Mouse (Mus musculus) hindbrain, embryonic 12.5 days (tissue): ENCODE measurements at regions not wholly inside any gene's neighbourhood (a gene's known extent, or its start where the extent isn't known, plus 50 kb on each side); places are given as distances from the start of the nearest gene placed in this dataset.

Experiments used
- ATAC-seq: fragments of 200-750 bp; cut with Nextera tagmentation; 2 replicates; pipeline ENCODE4 v1.8.0; 2017; ENCODE audit warnings: moderate TSS enrichment; ENCODE audit not compliant: low FRiP score
- H3K27ac ChIP-seq: fragments of 300-500 bp; sonication (generic); 2 replicates; pipeline ENCODE4 v1.5.1; 2016; ENCODE audit warnings: mild to moderate bottlenecking
- H3K27me3 ChIP-seq: fragments of 300-500 bp; sonication (generic); 2 replicates; pipeline ENCODE4 v1.6.1; 2016; ENCODE audit warnings: mild to moderate bottlenecking
- H3K36me3 ChIP-seq: fragments of 300-500 bp; sonication (generic); 2 replicates; pipeline ENCODE4 v1.6.1; 2016; ENCODE audit warnings: mild to moderate bottlenecking
- H3K4me1 ChIP-seq: fragments of 300-500 bp; sonication (generic); 2 replicates; pipeline ENCODE4 v1.6.1; 2016
- H3K4me2 ChIP-seq: fragments of 300-500 bp; sonication (generic); replicated peaks from 2 replicates; pipeline ENCODE4 v1.6.1; 2016; ENCODE audit warnings: mild to moderate bottlenecking
- H3K4me3 ChIP-seq: fragments of 300-500 bp; sonication (generic); 2 replicates; pipeline ENCODE4 v1.5.1; 2016; ENCODE audit warnings: mild to moderate bottlenecking
- H3K9ac ChIP-seq: fragments of 300-500 bp; sonication (generic); 2 replicates; pipeline ENCODE4 v1.6.1; 2016; ENCODE audit warnings: mild to moderate bottlenecking, moderate library complexity
- H3K9me3 ChIP-seq: fragments of 300-500 bp; sonication (generic); replicated peaks from 2 replicates; pipeline ENCODE4 v1.6.1; 2016; ENCODE audit warnings: mild to moderate bottlenecking
- WGBS: fragments of 180-500 bp; shearing (Covaris S2); methylation state at CpG from one replicate; pipeline ENCODE4 v1.1.7; 2016; 5-methylcytosine and 5-hydroxymethylcytosine counted together

GRCm38 (mm10) chr3:148339258-148339657, 651.1 kb downstream of the Adgrl2 start:
- Histone ChIP-seq H3K27ac (no peak overlapping the region), H3K4me2 (no peak overlapping the region), H3K36me3 (no peaks in the 10 kb centered on the region), H3K9me3 (no peaks in the 10 kb centered on the region), H3K27me3 (no peaks in the 10 kb centered on the region), H3K9ac (no peak overlapping the region), H3K4me3 (no peak overlapping the region), H3K4me1 (peaks cover 10% of the 10 kb centered on the region)
- ATAC-seq = no peak
- WGBS = 82% methylated on average over 2 of the region's 2 CpGs

- Histone ChIP-seq H3K4me3 (no peak overlapping the region), H3K9me3 (no peaks in the 10 kb centered on the region), H3K27me3 (no peaks in the 10 kb centered on the region), H3K36me3 (no peaks in the 10 kb centered on the region), H3K4me1 (no peaks in the 10 kb centered on the region), H3K4me2 (no peak overlapping the region), H3K9ac (no peak overlapping the region), H3K27ac (no peak overlapping the region)
- 58% methylated on average over 6 of the region's 6 CpGs for WGBS
- no peak for ATAC-seq
Observed at GRCm38 (mm10) chr3:148336640-148337039, 653.7 kb downstream of the Adgrl2 start.

GRCm38 (mm10) chr3:148336091-148336511, 654.3 kb downstream of the Adgrl2 start:
- H3K36me3 ChIP-seq = no peaks in the 10 kb centered on the region
- H3K9ac ChIP-seq = no peak overlapping the region
- H3K9me3 ChIP-seq = no peaks in the 10 kb centered on the region
- no peak for ATAC-seq
- no peaks in the 10 kb centered on the region for H3K4me1 ChIP-seq
- H3K4me2 ChIP-seq = no peak overlapping the region
- no peaks in the 10 kb centered on the region for H3K27me3 ChIP-seq
- 63% methylated on average over 15 of the region's 15 CpGs for WGBS
- no peak overlapping the region for H3K27ac ChIP-seq
- H3K4me3 ChIP-seq = no peak overlapping the region

GRCm38 (mm10) chr3:148335654-148336053, 654.7 kb downstream of the Adgrl2 start:
- Histone ChIP-seq H3K4me1 (no peaks in the 10 kb centered on the region), H3K36me3 (no peaks in the 10 kb centered on the region), H3K9ac (no peak overlapping the region), H3K27ac (no peak overlapping the region), H3K4me2 (no peak overlapping the region), H3K4me3 (no peak overlapping the region), H3K27me3 (no peaks in the 10 kb centered on the region), H3K9me3 (no peaks in the 10 kb centered on the region)
- WGBS = 70% methylated on average over 7 of the region's 7 CpGs
- ATAC-seq = no peak

GRCm38 (mm10) chr3:148324911-148325621, 665.3 kb downstream of the Adgrl2 start:
- H3K4me3 ChIP-seq = no peak overlapping the region
- ATAC-seq = no peak
- 93% methylated on average over 2 of the region's 2 CpGs for WGBS

GRCm38 (mm10) chr3:148321894-148322293, 668.5 kb downstream of the Adgrl2 start:
- no peaks in the 10 kb centered on the region for H3K4me1 ChIP-seq
- no peak overlapping the region for H3K9ac ChIP-seq
- H3K4me2 ChIP-seq = no peak overlapping the region
- no peaks in the 10 kb centered on the region for H3K9me3 ChIP-seq
- H3K36me3 ChIP-seq = no peaks in the 10 kb centered on the region
- WGBS = 90% methylated on average over 3 of the region's 3 CpGs
- no peaks in the 10 kb centered on the region for H3K27me3 ChIP-seq
- no peak overlapping the region for H3K4me3 ChIP-seq
- no peak for ATAC-seq
- no peak overlapping the region for H3K27ac ChIP-seq

More at GRCm38 (mm10) chr3:148324911-148325621, 665.3 kb downstream of the Adgrl2 start:
- H3K27ac ChIP-seq = no peak overlapping the region
- H3K4me2 ChIP-seq = no peak overlapping the region
- no peaks in the 10 kb centered on the region for H3K36me3 ChIP-seq
- no peaks in the 10 kb centered on the region for H3K4me1 ChIP-seq
- no peak overlapping the region for H3K9ac ChIP-seq
- H3K9me3 ChIP-seq = no peaks in the 10 kb centered on the region
- no peaks in the 10 kb centered on the region for H3K27me3 ChIP-seq

- ATAC-seq = no peak
- WGBS = 95% methylated on average over 3 of the region's 3 CpGs
- H3K27me3 ChIP-seq = no peaks in the 10 kb centered on the region
Observed at GRCm38 (mm10) chr3:148316198-148316597, 674.2 kb downstream of the Adgrl2 start.

GRCm38 (mm10) chr3:148315286-148315685, 675.1 kb downstream of the Adgrl2 start:
- no peak overlapping the region for H3K4me3 ChIP-seq
- H3K9ac ChIP-seq = no peak overlapping the region
- no peaks in the 10 kb centered on the region for H3K27me3 ChIP-seq
- no peaks in the 10 kb centered on the region for H3K4me1 ChIP-seq
- no peaks in the 10 kb centered on the region for H3K9me3 ChIP-seq
- H3K36me3 ChIP-seq = no peaks in the 10 kb centered on the region
- 92% methylated on average over 1 of the region's 1 CpGs for WGBS
- no peak overlapping the region for H3K27ac ChIP-seq
- no peak overlapping the region for H3K4me2 ChIP-seq
- no peak for ATAC-seq

More at GRCm38 (mm10) chr3:148316198-148316597, 674.2 kb downstream of the Adgrl2 start:
- H3K9ac ChIP-seq = no peak overlapping the region
- H3K4me3 ChIP-seq = no peak overlapping the region
- H3K4me2 ChIP-seq = no peak overlapping the region
- H3K4me1 ChIP-seq = no peaks in the 10 kb centered on the region
- no peaks in the 10 kb centered on the region for H3K36me3 ChIP-seq
- H3K9me3 ChIP-seq = no peaks in the 10 kb centered on the region
- H3K27ac ChIP-seq = no peak overlapping the region

- Histone ChIP-seq H3K9ac (no peak overlapping the region), H3K4me2 (no peak overlapping the region), H3K36me3 (no peaks in the 10 kb centered on the region), H3K4me1 (no peaks in the 10 kb centered on the region), H3K27me3 (no peaks in the 10 kb centered on the region), H3K4me3 (no peak overlapping the region), H3K27ac (no peak overlapping the region), H3K9me3 (no peaks in the 10 kb centered on the region)
- no peak for ATAC-seq
- WGBS = 92% methylated on average over 5 of the region's 5 CpGs
Observed at GRCm38 (mm10) chr3:148295515-148295914, 694.8 kb downstream of the Adgrl2 start.

- WGBS = 26% methylated on average over 3 of the region's 3 CpGs
- no peaks in the 10 kb centered on the region for H3K9me3 ChIP-seq
- no peak for ATAC-seq
- no peaks in the 10 kb centered on the region for H3K36me3 ChIP-seq
- H3K4me2 ChIP-seq = no peak overlapping the region
- no peaks in the 10 kb centered on the region for H3K4me1 ChIP-seq
- no peak overlapping the region for H3K4me3 ChIP-seq
- no peak overlapping the region for H3K9ac ChIP-seq
- H3K27ac ChIP-seq = no peak overlapping the region
- H3K27me3 ChIP-seq = no peaks in the 10 kb centered on the region
Observed at GRCm38 (mm10) chr3:148278978-148279377, 711.4 kb downstream of the Adgrl2 start.

- Histone ChIP-seq H3K4me2 (no peak overlapping the region), H3K27me3 (no peaks in the 10 kb centered on the region), H3K36me3 (no peaks in the 10 kb centered on the region), H3K9ac (no peak overlapping the region), H3K4me3 (no peak overlapping the region), H3K27ac (no peak overlapping the region), H3K9me3 (no peaks in the 10 kb centered on the region), H3K4me1 (no peaks in the 10 kb centered on the region)
- WGBS = 93% methylated on average over 4 of the region's 4 CpGs
- no peak for ATAC-seq
Observed at GRCm38 (mm10) chr3:148272159-148272848, 718.1 kb downstream of the Adgrl2 start.

- Histone ChIP-seq H3K9me3 (no peaks in the 10 kb centered on the region), H3K4me3 (no peak overlapping the region), H3K4me2 (no peak overlapping the region), H3K4me1 (no peaks in the 10 kb centered on the region), H3K27ac (no peak overlapping the region), H3K36me3 (no peaks in the 10 kb centered on the region), H3K27me3 (no peaks in the 10 kb centered on the region), H3K9ac (no peak overlapping the region)
- no peak for ATAC-seq
- 94% methylated on average over 4 of the region's 4 CpGs for WGBS
Observed at GRCm38 (mm10) chr3:148268812-148269211, 721.5 kb downstream of the Adgrl2 start.

- Histone ChIP-seq H3K4me3 (no peak overlapping the region), H3K27me3 (no peaks in the 10 kb centered on the region), H3K4me1 (no peaks in the 10 kb centered on the region), H3K9me3 (no peaks in the 10 kb centered on the region), H3K36me3 (no peaks in the 10 kb centered on the region), H3K27ac (no peak overlapping the region), H3K9ac (no peak overlapping the region), H3K4me2 (no peak overlapping the region)
- ATAC-seq = no peak
- 92% methylated on average over 1 of the region's 1 CpGs for WGBS
Observed at GRCm38 (mm10) chr3:148259211-148259610, 731.1 kb downstream of the Adgrl2 start.
